Mouse (Mus musculus): Measurements from ENCODE around the gene Rps6kb2. TPM values are rescaled to one million over a fixed set of nuclear protein-coding genes. Genes with fewer than 3 reads are reported as not detected.
"Not testable (repeated sequence)": the region's sequence is repeated elsewhere in the genome, so short reads cannot be mapped to it uniquely, and the experiment has no call there.

Rps6kb2 gene
- total RNA-seq, 1 experiment from 2014 or later, result 22.8 TPM

GRCm38 (mm10) chr19:4125741-4126696 is 37.1 kb downstream of the Rps6kb2 start, which contains the start of gene Aip:
Aip (minus strand) TSS chr19:4125858.
- peak; percentile 74 for ATAC-seq (replicated peaks; ENCODE audit: insufficient number of reproducible peaks, low FRiP score, low TSS enrichment, poor library complexity, severe bottlenecking)

GRCm38 (mm10) chr19:4125268-4125667 is 37.9 kb downstream of the Rps6kb2 start:
- not testable (repeated sequence) for ATAC-seq (replicated peaks; ENCODE audit: insufficient number of reproducible peaks, low FRiP score, low TSS enrichment, poor library complexity, severe bottlenecking)

DNA sequence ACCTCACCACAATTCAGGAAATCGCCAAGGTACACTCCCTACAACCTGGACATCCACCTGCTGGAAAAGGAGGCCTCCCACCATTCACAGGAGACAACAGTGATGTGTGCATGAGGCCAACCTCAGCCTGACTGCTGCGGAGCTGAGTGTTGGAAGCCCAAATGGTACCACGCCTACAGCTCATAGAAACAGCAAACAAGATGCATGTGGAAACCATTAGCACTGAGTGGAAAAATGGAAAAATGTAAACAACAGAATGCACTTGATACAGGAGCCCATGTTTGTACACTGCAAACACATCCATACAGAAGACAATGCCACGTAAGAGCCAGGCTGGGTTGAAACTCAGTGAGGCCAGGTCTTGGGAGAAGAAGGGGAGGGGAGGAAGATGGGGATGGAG is 38.7 kb downstream of the Rps6kb2 start:
- no peak for ATAC-seq (replicated peaks; ENCODE audit: insufficient number of reproducible peaks, low FRiP score, low TSS enrichment, poor library complexity, severe bottlenecking)

- 0 out of 2 replicates have a peak, but pooled peaks have one; percentile 13 for ATAC-seq (replicated peaks; ENCODE audit: insufficient number of reproducible peaks, low FRiP score, low TSS enrichment, poor library complexity, severe bottlenecking)
Observed at GRCm38 (mm10) chr19:4122411-4123370, 40.5 kb downstream of the Rps6kb2 start.

- ATAC-seq (replicated peaks; ENCODE audit: insufficient number of reproducible peaks, low FRiP score, low TSS enrichment, poor library complexity, severe bottlenecking), result 0 out of 2 replicates have a peak, but pooled peaks have one; percentile 7
Observed at GRCm38 (mm10) chr19:4121896-4122295, 41.3 kb downstream of the Rps6kb2 start.

DNA sequence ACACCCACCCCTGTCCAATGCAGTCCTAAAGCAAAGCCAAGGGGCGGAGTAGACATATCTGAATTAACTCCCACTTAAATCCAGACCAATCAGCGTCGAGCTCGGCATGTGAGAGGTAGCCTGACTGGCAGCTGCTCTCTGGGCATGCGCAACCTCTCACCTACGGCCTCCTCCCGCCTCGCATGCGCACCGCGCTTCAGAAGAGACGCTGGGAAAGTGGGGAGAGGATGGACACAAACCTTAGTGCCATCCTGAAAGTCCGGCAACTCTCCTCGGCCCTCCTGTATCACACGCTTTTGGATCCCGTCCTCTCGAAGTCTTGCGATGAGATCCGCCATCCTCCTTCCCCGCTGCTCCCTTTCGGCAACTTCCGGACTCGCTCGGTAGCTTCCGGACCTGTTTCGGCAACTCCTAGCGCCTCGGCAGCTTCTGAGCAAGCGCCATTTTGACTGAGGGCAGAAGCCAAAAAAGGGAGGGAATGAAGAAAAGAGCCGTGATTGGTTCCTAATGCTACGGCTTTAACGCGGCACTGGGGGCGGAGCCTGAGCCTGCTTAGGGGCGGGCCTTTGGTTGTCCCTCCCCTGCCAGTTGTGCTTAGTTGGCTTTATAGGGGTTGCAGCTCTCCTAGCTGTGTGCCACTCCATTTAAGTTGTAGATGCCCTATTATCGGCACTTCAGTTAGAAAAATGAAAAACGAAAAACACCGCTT is 41.9 kb downstream of the Rps6kb2 start:
- ATAC-seq (replicated peaks; ENCODE audit: insufficient number of reproducible peaks, low FRiP score, low TSS enrichment, poor library complexity, severe bottlenecking), result peak; percentile 65

GRCm38 (mm10) chr19:4120496-4120895 is 42.7 kb downstream of the Rps6kb2 start:
- no peak for ATAC-seq (replicated peaks; ENCODE audit: insufficient number of reproducible peaks, low FRiP score, low TSS enrichment, poor library complexity, severe bottlenecking)

DNA sequence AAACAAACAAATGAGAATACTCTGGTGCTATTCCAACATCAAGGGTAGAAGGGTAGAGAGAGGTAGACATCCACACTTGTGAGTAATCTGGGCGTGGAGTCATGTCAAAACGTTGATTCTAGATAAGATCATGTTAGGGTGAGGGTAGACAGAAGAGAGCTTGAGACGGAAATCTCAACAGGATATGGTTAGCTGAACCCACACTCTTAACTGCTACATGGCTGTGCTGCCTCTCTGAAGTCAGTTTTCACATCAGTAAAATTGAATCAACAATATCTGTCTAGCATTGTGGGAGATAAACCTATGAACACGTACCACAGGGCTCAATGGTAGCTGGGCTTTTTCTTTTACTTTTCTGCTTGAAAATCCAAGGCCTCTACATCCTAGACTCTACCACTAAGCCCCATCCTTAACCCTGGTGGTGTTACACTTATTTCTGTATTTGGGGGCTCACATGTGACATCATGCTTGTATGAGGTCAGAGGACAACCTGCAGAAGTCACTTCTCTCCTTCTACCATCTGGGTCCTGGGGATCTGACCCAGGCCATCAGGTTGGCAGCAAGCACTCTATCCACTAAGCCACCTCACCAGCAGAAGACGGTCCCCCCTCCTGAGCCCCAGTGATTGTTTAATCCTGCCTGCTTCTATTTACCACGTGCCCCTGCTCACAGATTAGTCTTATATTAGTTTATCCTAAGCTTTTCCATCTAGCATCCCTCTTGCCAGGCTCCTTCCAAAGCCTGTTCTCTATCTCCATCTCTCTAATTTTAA is 43.3 kb downstream of the Rps6kb2 start:
- no peak for ATAC-seq (replicated peaks; ENCODE audit: insufficient number of reproducible peaks, low FRiP score, low TSS enrichment, poor library complexity, severe bottlenecking)

- no peak for ATAC-seq (replicated peaks; ENCODE audit: insufficient number of reproducible peaks, low FRiP score, low TSS enrichment, poor library complexity, severe bottlenecking)
Observed at GRCm38 (mm10) chr19:4118350-4118749, 44.8 kb downstream of the Rps6kb2 start.

GRCm38 (mm10) chr19:4117006-4117405 is 46.1 kb downstream of the Rps6kb2 start:
- ATAC-seq (replicated peaks; ENCODE audit: insufficient number of reproducible peaks, low FRiP score, low TSS enrichment, poor library complexity, severe bottlenecking), result no peak

DNA sequence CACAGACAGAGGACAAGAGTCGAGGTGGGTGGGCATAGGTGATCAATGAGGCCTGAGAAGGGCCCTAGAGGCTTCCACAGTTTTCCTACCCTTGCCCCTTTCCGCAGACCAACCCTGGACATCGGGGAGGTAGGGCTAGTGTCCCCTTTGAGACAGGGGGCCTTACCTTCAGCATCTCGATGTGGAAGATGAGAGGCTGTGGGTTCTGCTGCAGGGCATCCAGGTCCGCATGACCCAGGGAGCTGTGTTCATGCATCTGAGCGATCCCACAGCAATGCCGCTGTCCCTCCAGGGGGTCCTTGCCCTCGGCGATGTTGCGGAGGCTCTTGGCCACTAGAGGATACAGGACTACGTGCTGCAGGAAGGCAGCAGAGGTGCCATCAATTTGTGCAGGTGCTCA is 47.3 kb downstream of the Rps6kb2 start:
- no peak for ATAC-seq (replicated peaks; ENCODE audit: insufficient number of reproducible peaks, low FRiP score, low TSS enrichment, poor library complexity, severe bottlenecking)

DNA sequence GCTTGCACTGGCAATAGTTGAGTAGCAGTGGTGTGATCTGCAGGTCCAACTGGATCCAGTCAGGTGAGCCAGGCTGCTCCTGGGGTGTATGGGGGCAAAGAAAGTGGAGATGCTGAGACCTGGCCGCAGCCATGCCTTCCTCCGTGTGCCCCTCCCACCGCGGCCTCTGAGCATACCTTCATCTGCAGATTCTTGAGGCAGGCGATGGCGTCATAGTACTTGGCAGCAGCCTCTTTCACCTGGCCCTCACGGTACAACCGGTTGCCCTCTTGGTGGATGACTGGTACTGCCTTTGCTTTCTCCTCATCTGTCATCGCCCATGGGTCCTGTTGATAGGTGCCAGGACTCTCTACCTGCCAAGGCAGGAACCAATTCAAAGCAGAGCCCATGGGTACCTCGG is 48.0 kb downstream of the Rps6kb2 start:
- ATAC-seq (replicated peaks; ENCODE audit: insufficient number of reproducible peaks, low FRiP score, low TSS enrichment, poor library complexity, severe bottlenecking), result no peak

GRCm38 (mm10) chr19:4114551-4114950 is 48.6 kb downstream of the Rps6kb2 start:
- no peak for ATAC-seq (replicated peaks; ENCODE audit: insufficient number of reproducible peaks, low FRiP score, low TSS enrichment, poor library complexity, severe bottlenecking)

- ATAC-seq (replicated peaks; ENCODE audit: insufficient number of reproducible peaks, low FRiP score, low TSS enrichment, poor library complexity, severe bottlenecking), result peak; percentile 55
Observed at GRCm38 (mm10) chr19:4113806-4114230, 49.3 kb downstream of the Rps6kb2 start.

DNA sequence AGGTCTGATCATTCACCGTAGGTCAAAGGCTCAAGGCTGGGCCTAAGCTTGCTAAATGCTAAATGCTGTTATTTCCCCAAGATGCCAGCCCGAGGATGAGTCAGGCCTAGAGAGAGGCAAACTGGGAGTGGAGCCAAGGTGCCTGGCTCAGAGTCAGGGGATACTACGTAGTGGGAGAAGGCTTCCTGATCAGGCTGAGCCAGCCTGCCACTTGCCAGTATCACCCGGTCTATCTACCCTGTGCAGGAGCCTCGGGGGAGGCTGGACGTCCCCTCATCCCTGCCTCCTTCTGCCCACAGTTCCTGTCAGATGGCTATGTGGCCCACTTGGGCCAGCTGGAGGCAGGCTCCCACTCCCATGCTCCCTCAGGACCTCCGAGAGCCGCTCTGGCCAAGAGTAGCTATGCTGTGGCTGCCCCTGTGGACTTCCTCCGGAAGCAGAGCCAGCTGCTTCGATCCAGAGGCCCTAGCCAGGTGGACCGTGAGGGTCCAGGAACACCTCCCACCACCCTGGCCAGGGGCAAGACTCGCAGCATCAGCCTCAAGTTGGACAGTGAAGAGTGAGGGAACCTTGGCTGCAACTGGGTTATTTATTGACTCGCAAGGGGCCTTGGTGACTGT is 49.9 kb downstream of the Rps6kb2 start:
- ATAC-seq (replicated peaks; ENCODE audit: insufficient number of reproducible peaks, low FRiP score, low TSS enrichment, poor library complexity, severe bottlenecking), result peak; percentile 24

DNA sequence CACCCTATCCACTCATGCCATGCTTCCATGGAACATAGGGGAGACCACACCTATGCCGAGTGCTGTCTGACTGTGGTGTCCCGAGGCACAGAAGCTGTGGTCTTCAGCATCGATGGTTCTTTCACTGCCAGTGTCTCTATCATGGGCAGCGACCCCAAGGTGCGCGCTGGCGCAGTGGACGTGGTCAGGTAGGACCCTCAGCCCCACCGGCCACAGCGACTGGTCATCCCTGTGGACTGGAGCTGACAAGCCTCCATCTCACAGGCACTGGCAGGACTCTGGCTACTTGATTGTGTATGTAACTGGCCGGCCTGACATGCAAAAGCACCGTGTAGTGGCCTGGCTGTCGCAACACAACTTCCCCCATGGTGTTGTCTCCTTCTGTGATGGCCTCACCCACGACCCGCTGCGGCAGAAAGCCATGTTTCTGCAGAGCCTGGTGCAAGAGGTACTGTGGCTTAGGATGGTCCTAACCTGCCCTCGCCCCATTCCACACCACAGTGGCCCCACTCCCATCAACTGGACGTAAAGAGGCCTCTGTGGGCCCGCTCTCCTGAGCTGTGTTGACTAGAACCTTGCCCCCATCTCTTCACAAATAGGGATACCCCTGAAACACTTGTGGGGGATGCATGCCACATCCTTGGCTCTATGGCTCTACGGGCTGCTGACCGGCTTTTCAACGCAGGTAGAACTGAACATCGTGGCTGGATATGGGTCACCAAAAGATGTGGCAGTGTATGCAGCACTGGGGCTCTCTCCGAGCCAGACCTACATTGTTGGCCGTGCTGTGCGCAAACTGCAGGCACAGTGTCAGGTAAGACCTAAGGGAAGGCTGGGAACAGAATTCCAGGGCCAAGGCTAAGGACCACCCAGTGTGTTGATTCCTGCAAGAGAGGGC is 50.8 kb downstream of the Rps6kb2 start:
- peak; percentile 37; the same call in 1 of the 2 replicates for ATAC-seq (replicated peaks; ENCODE audit: insufficient number of reproducible peaks, low FRiP score, low TSS enrichment, poor library complexity, severe bottlenecking)

Data from monocyte, adult 5-6 weeks (primary cell).